Mouse (Mus musculus) cerebellum, adult 2 months (tissue): ENCODE results near the gene Phlpp1.

Experiments
- CTCF ChIP-seq: fragments of 200-500 bp; IDR thresholded peaks from 2 replicates; pipeline ENCODE4 v1.5.1; 2011; ENCODE audit warnings: low read depth, mild to moderate bottlenecking, control low read depth, low read length, moderate library complexity, borderline replicate concordance; ENCODE audit not compliant: insufficient read depth
- POLR2A ChIP-seq: fragments of 200-500 bp; IDR thresholded peaks from 2 replicates; pipeline ENCODE4 v1.6.1; 2011; ENCODE audit warnings: low read length, control low read depth, borderline replicate concordance; ENCODE audit not compliant: insufficient read depth

- TF ChIP-seq POLR2A, result peak; percentile 33; the same call in 1 of the 2 replicates
- peak; percentile 81 for TF ChIP-seq CTCF
Measured at GRCm38 (mm10) chr1:106171241-106172220, at the start of gene Phlpp1.
